Mouse (Mus musculus): ENCODE results near the gene Pip5k1b.

Gene Pip5k1b

GRCm38 (mm10) chr19:24518384-24518783 lies 37.3 kb downstream of the Pip5k1b start:
- in situ Hi-C loops (cut with MseI, MboI) = no loop called here

DNA sequence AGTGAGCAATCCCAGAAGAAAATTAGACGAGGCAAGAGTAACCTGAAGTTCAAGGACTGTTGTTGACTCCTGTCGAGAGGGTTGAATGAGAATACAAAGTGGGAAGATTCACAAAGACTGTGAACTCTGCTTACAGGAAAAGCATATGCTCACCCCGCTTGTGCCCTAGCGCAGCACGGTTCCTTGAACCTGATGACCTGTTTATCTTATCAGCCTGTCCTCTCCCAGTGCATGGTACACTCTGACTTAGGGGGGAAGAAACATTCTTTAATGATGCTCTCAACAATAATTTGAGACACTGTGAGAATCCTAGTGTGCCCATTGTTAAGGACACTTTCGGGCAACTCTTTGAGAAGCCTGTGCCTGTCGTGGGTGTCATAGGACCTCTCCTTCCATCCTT lies 38.6 kb downstream of the Pip5k1b start:
- in situ Hi-C loops (cut with MseI, MboI) = no loop called here

DNA sequence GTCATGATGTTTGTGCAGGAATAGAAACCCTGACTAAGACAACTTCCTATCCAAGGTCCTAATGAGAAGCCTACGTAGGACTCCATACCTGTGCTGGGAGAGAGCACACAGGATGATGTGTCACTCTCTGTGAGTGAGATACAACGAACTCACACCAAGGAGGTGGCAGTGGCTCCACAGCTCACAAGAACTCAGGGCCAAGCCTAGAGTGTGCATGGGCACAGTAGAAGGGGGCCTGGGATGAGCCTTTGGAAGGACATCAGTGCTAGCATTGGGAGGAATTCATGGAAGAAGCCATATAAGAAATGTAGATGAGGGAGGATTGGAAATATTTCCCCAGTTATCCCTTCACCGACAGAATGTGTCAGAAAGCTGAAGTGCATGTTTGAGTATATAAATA lies 39.7 kb downstream of the Pip5k1b start:
- in situ Hi-C loops (cut with MseI, MboI) = no loop called here

DNA sequence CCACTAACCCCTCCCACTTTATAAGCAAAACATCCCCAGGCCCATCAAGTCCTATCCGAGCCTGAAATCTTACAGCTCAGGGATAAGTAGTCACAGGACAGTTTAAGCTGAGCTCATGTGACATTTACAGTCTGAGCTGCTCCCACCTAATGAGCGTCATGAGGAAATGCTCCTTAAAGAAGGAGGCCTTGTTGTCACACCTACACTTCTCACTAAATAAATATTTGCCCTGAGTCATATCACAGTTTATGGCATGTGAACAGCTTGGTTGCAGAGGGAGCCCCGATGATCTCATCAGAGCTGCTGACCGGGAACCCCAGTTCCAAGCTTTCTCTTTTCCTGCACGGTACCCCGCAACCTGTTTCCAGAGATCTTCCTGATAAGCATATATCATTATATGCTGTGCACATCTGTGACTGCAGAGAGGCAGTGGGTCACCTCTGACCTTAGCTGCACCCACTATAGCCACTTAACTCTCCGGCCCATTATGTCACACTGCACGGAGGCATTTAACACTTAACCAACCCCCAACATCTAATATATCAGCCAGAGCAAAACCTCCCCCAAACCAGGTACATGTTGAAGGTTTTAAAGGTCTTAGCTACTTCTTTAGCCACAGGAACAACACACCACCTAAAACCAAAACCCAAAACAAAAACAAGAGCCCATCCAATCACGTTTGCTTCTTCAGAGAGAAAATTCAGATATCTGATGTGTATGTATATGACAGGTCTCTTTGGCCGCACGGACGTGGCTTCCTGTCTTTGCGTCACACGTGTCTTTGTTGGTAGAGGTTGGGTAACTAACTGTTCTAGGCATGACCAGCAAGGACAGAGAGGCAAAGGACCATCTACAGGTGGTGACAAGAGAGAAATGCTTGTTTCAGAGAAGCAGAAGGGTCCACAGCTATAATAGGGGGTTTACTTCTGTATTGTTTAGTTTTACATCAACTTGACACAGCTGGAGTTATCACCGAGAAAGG lies 40.7 kb downstream of the Pip5k1b start:
- in situ Hi-C loops (cut with MseI, MboI) = no loop called here

- in situ Hi-C loops (cut with MseI, MboI) = no loop called here
Measured at GRCm38 (mm10) chr19:24513105-24513843, 42.4 kb downstream of the Pip5k1b start.

GRCm38 (mm10) chr19:24511939-24512338 lies 43.7 kb downstream of the Pip5k1b start:
- in situ Hi-C loops (cut with MseI, MboI) = no loop called here

DNA sequence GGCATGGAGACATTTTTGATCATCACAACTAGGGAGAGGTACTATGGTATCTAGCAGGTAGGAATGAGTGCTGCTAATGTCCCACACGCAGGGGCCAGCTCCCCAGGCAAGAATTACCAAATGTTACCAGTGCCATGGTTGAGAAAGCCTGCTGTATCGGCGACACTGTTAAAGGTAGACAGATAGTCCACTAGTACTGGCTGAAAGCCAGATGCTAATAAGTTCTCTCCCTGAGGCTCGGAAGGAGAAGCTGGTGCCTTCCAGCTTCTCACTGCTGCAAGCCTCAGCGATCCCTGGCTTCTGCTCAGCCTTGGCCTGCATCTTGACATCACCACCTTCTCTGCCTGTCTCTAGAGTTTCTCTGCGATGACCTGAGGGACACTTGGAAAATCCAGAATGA lies 46.3 kb downstream of the Pip5k1b start:
- in situ Hi-C loops (cut with MseI, MboI) = no loop called here

- in situ Hi-C loops (cut with MseI, MboI) = no loop called here
Measured at GRCm38 (mm10) chr19:24508087-24508767, 47.4 kb downstream of the Pip5k1b start.

DNA sequence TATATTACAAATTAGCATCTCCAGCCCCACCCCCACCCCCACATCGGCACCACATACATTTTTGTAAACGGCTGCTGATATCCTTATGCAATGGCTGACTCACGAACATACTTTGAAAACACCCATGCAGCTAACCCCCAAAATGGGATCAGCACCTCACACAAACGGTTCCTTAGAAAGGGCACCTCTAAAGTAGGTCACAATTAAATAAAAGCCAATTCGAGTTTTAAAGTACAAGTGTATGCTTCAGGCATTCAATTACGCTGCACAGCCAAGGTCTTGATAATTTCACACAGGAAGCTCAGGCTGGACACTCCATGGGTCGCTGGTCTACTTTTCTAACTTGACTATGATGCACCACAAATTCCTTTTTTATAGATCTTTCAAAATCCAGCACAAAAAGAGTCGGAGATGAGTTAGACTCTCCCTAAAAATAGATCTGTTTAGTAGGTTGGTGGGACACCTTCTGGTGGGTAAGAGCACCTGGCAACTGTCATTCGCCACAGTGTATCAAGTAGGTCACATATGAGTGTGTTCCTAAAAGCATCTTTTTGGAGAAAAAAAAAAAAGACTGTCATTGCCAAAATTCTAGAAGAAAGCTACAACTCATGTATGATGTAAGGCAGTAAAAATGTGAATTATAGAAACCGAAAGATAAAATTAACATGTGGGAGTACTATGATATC lies 52.8 kb downstream of the Pip5k1b start:
- in situ Hi-C loops (cut with MseI, MboI) = no loop called here

- in situ Hi-C loops (cut with MseI, MboI) = no loop called here
Measured at GRCm38 (mm10) chr19:24501525-24501924, 54.1 kb downstream of the Pip5k1b start.

- in situ Hi-C loops (cut with MseI, MboI) = no loop called here
Measured at GRCm38 (mm10) chr19:24500431-24500830, 55.2 kb downstream of the Pip5k1b start.

GRCm38 (mm10) chr19:24499291-24499690 lies 56.4 kb downstream of the Pip5k1b start:
- in situ Hi-C loops (cut with MseI, MboI) = no loop called here

GRCm38 (mm10) chr19:24493887-24494286 lies 61.8 kb downstream of the Pip5k1b start:
- in situ Hi-C loops (cut with MseI, MboI) = no loop called here

- in situ Hi-C loops (cut with MseI, MboI) = no loop called here
Measured at GRCm38 (mm10) chr19:24491824-24492223, 63.8 kb downstream of the Pip5k1b start.

DNA sequence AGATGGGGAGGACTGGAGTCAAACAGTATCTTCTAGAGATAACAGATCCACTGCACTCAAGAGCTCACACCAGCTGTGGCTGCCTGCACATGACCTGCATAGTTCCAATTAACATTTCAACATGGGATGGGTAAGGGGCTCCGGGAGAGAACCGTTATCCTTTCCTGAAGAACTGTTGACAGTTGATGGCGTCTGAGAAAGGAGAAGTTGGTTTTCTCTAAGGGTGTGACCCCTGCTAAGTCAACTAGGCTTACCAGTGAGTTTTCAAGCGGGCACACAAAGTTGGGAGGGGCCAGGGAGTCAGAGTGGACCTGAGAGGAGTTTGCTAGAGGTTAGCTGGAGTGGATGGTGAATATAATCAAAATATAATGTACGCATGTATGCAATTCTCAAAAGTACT lies 65.4 kb downstream of the Pip5k1b start:
- in situ Hi-C loops (cut with MseI, MboI) = no loop called here

DNA sequence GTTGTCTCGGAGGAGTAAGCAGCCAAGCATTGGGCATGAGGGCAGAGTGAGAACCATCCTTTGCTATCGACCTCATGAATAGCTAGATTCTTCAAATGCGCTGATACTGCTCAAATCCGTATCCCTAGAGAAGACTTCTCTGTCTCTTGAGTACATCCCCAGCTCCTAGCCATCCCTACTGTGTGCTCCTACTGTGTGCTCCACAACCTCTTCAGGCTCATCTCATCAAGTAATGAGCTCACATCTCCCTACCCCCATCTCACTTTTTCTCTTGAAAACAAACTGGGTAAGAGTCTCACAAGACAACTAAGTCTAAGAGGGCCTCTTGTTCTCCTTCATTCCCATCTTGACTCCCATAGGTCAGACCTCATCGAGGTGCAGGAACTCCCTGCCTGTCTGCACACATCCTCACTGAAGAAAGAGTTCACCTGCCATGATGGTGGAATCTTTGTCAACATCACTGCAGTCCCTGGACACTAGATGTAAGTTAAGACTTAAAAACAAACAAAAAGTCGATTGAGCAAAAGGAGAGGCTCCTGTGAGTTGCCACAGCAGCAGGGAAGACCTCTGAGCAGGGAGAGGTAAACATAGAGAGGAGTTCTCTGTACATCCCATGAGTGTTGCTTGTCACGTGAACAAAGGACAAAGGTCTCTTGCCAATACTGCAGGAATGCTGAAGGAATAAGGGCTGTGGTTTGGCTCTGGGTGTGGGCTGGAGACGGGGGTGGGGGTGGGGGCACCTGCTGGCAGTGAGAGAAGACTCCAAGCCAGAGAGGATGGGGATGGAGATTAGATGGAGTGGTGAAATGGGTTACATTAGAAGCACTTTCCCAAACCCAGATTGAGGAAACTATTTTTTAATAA lies 69.0 kb downstream of the Pip5k1b start:
- in situ Hi-C loops (cut with MseI, MboI) = no loop called here

DNA sequence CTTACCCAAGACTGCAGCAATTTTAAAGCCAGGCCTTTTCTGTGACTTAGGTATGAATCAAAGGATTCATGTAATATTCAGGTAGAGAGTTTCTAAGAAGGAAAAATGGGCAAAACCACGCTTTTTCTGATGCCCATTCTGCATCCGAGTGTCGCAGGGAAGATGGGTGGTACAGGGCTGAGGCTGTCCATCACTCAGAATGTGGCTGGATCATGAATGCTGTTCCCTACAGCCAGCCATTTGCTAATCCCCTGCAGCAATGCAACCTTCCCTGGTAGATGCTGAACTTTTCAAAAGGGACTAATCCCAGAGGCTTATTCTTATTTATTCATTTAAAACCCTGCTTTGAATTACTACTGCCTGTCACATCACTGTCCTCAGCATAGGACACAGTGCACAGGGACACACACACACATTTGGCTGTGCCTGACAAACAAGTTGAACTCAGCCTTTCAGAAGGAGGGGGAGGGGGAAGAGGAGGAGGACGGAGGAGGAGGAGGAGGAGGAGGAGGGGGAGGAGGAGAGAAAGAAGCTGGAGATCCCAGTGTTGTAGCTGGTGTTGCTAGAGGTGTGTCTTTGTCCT lies 71.0 kb downstream of the Pip5k1b start:
- in situ Hi-C loops (cut with MseI, MboI) = no loop called here

GRCm38 (mm10) chr19:24480916-24481315 lies 74.8 kb downstream of the Pip5k1b start:
- in situ Hi-C loops (cut with MseI, MboI) = no loop called here

DNA sequence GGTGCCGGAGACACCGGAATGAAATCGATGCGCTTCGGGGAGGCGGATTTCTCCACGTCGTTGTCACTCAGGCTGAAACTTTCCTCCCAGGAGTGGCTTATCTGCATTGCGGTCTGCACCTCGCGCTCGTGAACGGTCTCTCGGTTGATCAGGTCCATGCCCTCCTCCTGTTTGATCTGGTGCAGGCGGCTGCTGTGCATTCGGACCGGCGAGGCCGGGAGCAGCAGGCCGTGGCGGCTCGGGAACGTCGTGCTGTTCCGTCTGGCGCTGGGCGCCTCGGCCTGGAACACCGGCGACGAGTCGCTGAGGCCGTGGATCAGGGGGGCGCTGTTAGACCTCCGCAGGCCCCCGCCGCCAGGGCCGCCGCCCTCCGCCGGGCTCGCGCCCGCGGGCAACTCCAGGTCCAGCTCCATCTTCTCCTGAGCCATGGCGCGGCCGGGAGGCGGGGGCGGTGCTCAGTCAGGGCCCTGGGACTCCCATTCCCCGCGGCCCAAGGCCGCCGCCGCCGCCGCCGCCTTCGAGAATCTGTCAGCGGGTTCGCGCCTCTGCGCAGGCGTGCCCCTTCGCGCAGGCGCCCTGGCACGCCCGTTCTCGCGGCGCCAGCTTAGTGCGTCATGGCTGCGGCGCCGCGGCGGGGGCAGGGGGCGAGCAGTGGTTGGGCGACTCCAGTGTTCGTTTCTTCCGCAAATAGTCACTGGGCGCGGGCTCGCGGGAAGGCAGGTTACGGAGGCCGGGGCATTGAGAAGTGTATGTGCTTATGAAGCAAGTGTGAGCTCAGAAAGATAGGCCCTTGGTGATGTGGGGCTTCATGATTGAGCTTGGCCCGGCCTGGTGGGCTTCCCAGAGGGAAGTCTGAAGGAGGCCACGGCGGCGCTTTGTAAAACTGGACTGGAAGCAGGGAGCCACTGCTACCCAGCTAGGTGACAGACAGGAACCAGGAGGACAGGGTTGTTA lies 78.5 kb downstream of the Pip5k1b start, which contains the start of gene Fam122a:
Fam122a (minus strand) TSS at position 428 of the 954 bp plus-strand sequence.
- in situ Hi-C loops (cut with MseI, MboI) = no loop called here
